Mouse (Mus musculus): ENCODE results near the gene Rplp0.

DNA sequence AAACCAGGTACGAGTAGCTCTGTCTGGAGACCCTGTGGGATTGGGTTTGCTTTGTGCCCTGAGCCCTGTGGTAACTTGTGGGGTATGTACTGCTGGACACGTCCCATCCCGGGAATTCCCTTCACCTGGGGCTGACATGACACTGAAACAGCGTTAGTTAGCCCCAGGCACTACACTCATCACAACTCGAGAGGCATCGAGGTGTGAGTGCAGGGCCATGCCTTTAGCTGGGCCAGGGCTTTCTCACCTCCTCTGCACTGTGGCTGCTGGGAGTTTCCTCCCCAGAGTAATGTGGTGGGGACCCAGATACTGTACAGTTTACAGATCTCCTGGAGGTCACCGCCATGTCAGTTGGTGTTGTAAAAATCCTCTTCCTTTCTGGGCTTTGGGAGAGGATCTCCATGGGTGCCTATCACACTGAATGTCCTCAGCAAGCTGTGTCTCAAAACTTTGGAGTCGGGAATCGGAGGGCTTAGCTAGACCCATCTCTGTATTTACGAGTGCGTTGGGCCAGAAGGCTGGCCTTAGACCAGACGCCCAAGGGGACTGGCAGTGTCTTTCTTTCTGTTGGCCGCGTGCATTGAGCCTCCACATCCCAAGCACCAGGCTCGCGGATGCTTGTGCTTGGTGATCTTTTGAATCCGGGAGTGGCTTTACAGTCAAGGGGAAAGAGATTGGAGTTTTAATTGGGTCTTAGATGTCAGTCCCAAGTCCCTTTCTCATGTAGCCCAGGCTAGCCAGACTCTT, 32.6 kb upstream of the Rplp0 start:
- no peak for TF ChIP-seq CTCF (IDR thresholded peaks at IDR 0.05; ENCODE audit: extremely low read depth, insufficient read depth, low read length)
- no peak for TF ChIP-seq POLR2A (IDR thresholded peaks at IDR 0.05; ENCODE audit: extremely low read depth, insufficient read depth, low read length)
